Mouse (Mus musculus) embryonic fibroblast, embryonic 13.5 days (primary cell): ENCODE measurements at regions not wholly inside any gene's neighbourhood (a gene's known extent, or its start where the extent isn't known, plus 50 kb on each side); places are given as distances from the start of the nearest gene placed in this dataset.

Source experiments
- H3K27ac ChIP-seq: 2 replicates; pipeline ENCODE4 v1.5.1; 2012; ENCODE audit warnings: low read length, control low read depth, inconsistent platforms; ENCODE audit not compliant: insufficient read depth
- H3K4me1 ChIP-seq: 2 replicates; pipeline ENCODE4 v1.6.1; 2011; ENCODE audit warnings: low read length; ENCODE audit not compliant: control insufficient read depth, insufficient read depth
- H3K4me3 ChIP-seq: 2 replicates; pipeline ENCODE4 v1.5.1; 2011; ENCODE audit warnings: mild to moderate bottlenecking, control low read depth, low read length; ENCODE audit not compliant: insufficient read depth
- CTCF ChIP-seq: IDR thresholded peaks from 2 replicates; pipeline ENCODE4 v1.5.1; 2011; ENCODE audit warnings: mild to moderate bottlenecking, control low read depth, low read length, moderate library complexity, borderline replicate concordance; ENCODE audit not compliant: insufficient read depth
- POLR2A ChIP-seq: IDR thresholded peaks from 2 replicates; pipeline ENCODE4 v1.6.1; 2011; ENCODE audit warnings: low read depth, mild to moderate bottlenecking, control low read depth, low read length, moderate library complexity

GRCm38 (mm10) chr2:173993431-173993955, 82.6 kb upstream of the Stx16 start:
- H3K4me3 ChIP-seq = no peak overlapping the region
- H3K27ac ChIP-seq = no peak overlapping the region
- TF ChIP-seq POLR2A = no peak
- no peak for TF ChIP-seq CTCF
- H3K4me1 ChIP-seq = 0 out of 2 replicates have a peak, but pooled peaks cover 9% of the 10 kb centered on the region

GRCm38 (mm10) chr2:173994301-173995073, 81.6 kb upstream of the Stx16 start:
- TF ChIP-seq CTCF = no peak
- Histone ChIP-seq H3K27ac (no peak overlapping the region), H3K4me3 (no peak overlapping the region), H3K4me1 (0 out of 2 replicates have a peak, but pooled peaks cover 9% of the 10 kb centered on the region)

- Histone ChIP-seq H3K4me3 (no peak overlapping the region), H3K27ac (no peak overlapping the region), H3K4me1 (no peaks in the 10 kb centered on the region; the same call in 1 of the 2 replicates)
- TF ChIP-seq CTCF = no peak
- no peak for TF ChIP-seq POLR2A
These were observed 71.4 kb upstream of the Stx16 start for GRCm38 (mm10) chr2:174004666-174005065.

GRCm38 (mm10) chr2:174007976-174008349, 68.1 kb upstream of the Stx16 start:
- H3K27ac ChIP-seq = peak overlapping the region; percentile 74
- H3K4me3 ChIP-seq = no peak overlapping the region
- no peaks in the 10 kb centered on the region; the same call in 1 of the 2 replicates for H3K4me1 ChIP-seq
- no peak for TF ChIP-seq CTCF
- no peak for TF ChIP-seq POLR2A

- Histone ChIP-seq H3K4me3 (no peak overlapping the region), H3K4me1 (no peaks in the 10 kb centered on the region; the same call in 1 of the 2 replicates), H3K27ac (peak overlapping the region; percentile 74)
- no peak for TF ChIP-seq POLR2A
- no peak for TF ChIP-seq CTCF
These were observed 67.5 kb upstream of the Stx16 start for GRCm38 (mm10) chr2:174008350-174009218.

GRCm38 (mm10) chr2:174010038-174010437, 66.1 kb upstream of the Stx16 start:
- Histone ChIP-seq H3K4me1 (no peaks in the 10 kb centered on the region; the same call in 1 of the 2 replicates), H3K4me3 (no peak overlapping the region), H3K27ac (no peak overlapping the region)
- TF ChIP-seq POLR2A (no peak), CTCF (no peak)

- H3K27ac ChIP-seq = peak overlapping the region; percentile 76
- H3K4me1 ChIP-seq = no peaks in the 10 kb centered on the region; the same call in 1 of the 2 replicates
- TF ChIP-seq CTCF (no peak), POLR2A (no peak)
- no peak overlapping the region for H3K4me3 ChIP-seq
These were observed 64.7 kb upstream of the Stx16 start for GRCm38 (mm10) chr2:174011399-174011798.

GRCm38 (mm10) chr2:174014361-174014760, 61.7 kb upstream of the Stx16 start:
- TF ChIP-seq CTCF (no peak), POLR2A (no peak)
- no peak overlapping the region for H3K27ac ChIP-seq
- no peak overlapping the region for H3K4me3 ChIP-seq
- H3K4me1 ChIP-seq = no peaks in the 10 kb centered on the region

GRCm38 (mm10) chr2:174015283-174015682, 60.8 kb upstream of the Stx16 start:
- Histone ChIP-seq H3K27ac (no peak overlapping the region), H3K4me1 (no peaks in the 10 kb centered on the region), H3K4me3 (no peak overlapping the region)
- TF ChIP-seq CTCF = no peak
- no peak for TF ChIP-seq POLR2A
